Mouse (Mus musculus) right cerebral cortex, postnatal 36 days (tissue): ENCODE results near the gene Tex13b.
"Not testable (repeated sequence)": the region's sequence is repeated elsewhere in the genome, so short reads cannot be mapped to it uniquely, and the experiment has no call there.

ENCODE experiments used
- DNase-seq, 2 experiments: peaks; one replicate each; pipeline ENCODE4 v3.0.0; 2022; ENCODE audit warnings: low spot score in 2 of 2, mixed read lengths in 1 of 2

The Tex13b gene

DNA sequence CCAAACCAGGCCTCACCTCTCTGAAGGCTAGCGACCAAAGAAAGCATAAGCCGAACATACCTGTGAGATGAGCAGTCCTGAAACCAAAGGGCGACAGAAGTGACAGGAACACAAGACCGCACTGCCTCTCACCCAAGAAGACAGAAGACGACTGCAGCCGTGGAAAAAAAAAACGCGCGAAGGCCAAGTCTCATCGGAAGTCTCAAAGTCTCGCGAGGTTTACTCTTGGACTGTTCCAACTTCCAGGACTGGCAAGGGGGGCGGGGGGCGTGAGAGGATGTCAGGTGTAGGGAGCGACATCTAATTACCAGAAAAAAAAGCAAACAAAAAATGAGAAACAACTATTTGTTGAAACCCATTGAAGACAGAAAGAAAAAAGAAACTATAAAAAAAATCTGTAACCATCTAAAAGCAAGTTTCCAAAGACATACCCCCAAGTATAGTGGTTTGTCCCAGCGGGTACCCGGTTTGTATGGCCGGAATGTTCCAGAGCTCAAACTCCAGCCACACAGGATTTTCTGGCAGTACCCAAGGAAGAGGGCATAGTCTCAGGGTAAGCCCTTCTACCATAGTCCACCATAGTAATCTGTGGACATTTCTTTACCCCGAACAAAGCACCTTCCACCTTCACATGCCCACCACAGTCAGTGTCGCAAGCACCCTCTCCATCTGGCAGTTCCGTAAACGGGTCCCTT is at the start of gene Tex13b:
Gene Tex13b, minus strand, starts transcription at position 122 of the 695 bp plus-strand sequence.
- no peak for DNase-seq

DNA sequence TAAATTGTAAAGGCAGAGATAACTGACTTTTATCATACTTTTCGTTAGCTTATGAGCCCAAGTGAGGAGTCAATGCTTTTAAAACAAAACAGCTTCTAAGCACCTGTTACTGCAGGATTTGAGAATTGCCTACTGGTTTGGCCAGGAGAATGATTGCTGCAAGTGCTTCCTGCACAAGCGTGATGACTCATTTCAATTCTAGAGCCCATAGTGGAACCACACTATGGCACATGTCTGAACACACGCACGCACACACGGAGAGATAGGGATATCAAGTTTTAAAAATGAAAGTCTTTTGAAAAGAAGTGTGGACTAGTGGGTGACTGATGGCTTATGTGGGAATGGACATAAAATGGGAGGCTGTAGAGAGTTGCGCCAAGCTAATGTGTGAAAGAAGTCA is 49.5 kb upstream of the Tex13b start:
- DNase-seq: no peak

DNA sequence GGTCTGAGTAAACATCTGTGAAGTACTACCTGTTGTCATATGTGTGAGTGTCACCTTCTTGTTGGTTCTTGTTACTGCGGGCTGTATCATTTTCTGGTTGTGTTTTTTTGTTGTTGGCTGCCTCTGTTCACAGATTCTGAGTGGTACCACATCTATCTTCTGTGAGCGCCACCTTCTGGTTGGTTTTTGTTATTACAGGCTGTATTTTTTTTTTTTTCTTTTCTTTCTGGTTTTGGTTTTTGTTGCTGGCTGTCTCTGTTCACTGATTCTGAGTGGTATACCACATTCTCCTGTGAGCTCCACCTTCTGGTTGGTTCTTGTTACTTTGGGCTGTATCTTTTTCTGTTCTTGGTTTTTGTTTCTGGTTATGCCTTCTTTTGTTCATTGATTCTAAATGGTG is 44.2 kb upstream of the Tex13b start:
- no peak for DNase-seq

DNA sequence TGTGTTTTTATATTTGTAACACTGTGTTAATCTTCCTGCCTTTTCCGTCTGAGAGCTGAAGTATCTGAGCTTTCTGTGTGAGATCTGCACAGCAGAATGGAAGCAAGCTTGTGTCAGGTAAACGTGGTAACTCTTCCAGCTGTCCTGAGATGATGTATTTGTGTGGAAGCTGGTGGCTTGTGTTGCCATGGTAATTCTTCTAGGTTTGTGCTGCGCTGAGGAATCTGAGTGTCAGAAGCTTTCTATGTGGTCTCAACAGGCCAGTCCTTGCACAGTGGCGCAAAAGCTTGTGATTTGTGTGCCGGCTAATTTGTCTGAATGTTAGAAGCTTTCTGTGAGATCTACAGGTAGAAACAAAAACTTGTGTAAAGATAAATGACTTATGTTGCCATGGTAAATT is 43.8 kb upstream of the Tex13b start:
- not testable (repeated sequence) for DNase-seq

DNA sequence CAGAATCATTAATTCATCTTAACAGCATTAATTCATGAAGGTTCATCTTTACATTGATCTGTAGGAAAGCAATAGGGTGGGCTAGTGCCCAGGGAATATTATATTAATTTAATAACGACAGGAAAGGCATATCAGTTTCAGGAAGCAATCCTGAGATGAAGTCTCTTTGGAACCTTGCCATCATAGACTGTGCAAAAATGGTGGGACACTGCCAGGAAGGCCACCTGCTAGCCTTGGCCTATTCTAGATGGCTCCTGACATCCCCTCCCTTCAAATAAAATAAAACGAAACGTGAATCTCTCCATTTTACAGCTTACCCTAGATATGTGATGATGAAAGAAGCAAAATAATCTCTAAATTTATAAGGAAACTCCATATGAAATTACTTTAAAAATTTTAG is 41.3 kb upstream of the Tex13b start:
- no peak for DNase-seq

DNA sequence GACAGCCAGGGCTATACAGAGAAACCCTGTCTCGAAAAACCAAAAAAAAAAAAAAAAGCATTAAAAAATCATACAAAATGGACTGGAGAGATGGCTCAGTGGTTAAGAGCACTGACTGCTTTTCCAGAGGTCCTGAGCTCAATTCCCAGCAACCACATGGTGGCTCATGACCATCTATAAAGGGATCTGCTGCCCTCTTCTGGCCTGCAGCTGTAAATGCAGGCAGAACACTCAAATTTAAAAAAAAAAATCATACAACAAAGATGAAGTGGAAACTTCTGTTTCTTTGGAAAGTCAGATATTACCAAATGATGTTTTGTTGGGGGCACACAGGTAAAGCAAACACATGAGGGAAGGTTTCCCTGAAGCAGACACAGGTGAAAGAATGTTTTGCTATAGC is 32.2 kb upstream of the Tex13b start:
- not testable (repeated sequence) for DNase-seq

DNA sequence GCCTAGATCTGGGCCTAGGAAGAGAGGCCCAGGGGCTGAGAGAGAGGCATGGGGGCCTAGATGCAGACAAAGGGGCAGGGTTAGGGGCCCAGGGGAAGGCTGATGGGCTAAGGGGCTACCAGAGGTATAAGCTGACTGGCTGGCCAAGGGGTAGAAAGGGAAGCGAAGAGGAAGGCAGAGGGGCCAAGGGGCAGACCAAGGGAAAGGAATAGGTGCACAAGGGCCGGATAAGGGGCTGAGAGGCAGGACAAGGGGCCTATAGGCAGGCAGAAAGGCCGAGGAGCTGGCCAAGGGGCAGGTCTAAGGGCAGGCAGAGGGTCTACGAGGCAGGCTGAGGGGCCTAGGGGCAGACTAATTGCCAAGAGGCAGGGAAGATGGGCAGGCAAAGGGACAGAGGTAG is 26.7 kb upstream of the Tex13b start:
- DNase-seq: no peak

DNA sequence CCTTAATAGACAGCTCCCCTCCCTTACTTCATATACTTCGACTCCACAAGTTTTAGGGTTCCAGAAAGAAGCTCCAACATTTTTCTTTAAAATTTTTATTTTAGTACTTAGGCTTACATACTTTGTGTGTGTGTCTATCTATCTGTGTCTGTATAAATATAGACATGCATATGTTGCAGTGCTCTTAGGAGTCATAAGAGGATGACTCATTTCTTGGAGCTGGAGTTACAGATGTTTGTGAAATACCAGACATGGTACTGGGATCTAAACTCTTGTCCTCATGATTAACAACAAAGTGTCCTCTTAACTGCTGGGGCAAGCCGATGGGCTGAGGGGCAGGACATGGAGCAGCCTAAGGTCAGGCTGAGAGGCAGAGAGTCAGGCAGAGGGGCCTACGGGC is 24.8 kb upstream of the Tex13b start:
- no peak for DNase-seq

DNA sequence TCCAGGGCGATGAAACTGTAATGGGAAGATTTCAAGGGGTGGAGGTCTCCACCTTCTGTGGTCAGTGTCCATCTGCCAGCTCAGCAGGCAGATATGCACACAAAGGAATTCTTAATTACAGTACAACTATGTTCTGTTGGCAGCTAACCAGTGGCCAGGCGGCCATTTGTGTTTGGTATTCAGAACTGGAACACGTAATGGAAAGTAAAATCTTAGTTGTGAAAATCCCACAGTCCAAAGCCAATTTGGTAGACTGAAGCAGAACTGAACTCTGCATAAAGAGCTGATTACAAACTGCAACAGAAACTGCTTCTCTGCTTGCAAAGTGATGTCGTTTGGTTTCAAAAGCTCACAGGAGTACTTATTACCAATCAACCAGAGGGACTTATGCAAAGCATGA is 18.5 kb upstream of the Tex13b start:
- DNase-seq: no peak

DNA sequence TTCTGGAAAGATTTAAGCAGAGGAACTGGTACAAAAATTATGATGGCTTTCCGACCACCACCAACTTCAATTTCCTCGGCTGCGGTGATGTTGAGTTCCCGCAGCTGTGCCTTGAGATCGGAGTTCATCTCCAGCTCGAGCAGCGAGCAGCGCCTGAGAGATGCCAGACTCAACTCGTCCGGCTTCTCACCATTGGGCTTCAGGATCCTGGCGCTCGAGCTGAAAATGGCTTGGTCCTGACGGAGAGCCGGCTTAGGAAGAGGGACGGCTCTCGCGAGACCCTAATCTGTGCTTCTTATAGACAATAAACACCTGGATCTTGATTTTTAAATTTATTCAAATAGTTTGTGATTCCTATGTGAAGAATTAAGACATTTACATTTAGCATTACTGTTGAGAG is 9.1 kb upstream of the Tex13b start:
- DNase-seq: no peak

DNA sequence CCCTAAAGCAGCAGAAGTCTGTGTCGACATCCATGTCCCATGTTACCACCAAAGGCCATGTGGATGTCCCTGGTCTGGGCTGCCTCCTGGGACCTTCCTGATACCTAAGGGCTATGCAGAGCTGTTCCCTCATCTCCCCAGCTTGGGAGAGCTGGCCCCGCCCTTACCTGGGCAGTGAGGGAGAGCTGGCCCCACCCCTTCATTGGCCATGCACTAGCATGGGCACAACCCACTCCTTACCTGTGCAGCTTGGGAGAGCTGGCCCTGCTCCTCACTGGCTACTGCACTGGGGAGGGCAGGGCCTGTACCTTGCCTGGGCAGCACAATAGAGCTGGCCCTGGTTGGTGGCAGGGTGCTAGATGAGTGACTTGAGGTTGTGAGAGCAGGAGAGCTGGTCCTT is 7.9 kb downstream of the Tex13b start:
- no peak for DNase-seq

DNA sequence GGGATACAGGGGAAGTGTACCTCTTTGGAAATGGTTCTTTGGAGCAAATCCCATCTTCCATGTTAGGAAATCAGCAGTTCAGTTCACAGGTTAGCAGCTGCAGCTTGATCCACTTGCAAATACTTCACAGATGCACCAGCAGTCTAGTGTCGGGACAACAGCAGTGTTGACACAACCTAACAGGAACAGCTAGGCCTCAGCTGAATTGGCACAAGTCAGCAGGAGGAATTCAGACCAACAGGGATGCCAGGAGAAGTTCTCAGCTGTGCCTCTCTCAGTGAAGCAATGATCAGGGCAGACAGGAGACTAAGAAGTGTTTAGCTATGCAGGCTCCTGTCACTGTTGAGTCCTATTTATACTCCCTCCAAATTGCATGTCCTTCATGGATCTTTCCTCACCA is 43.4 kb downstream of the Tex13b start:
- DNase-seq: no peak
